ENCODE assay signal across 8 mouse cellular contexts in genomic region chr7:100845412-100845811, GRCm38 (mm10). TPM values are rescaled to one million over a fixed set of nuclear protein-coding genes. Genes with fewer than 3 reads are reported as not detected.
A peak's percentile ranks its signal among the peaks of the same experiment; 100 is the strongest.
DNase-seq lines count a peak whose midpoint lies in the region; ATAC-seq and TF ChIP-seq lines count a peak whose summit lies in the region.

No protein-coding gene starts in this region.

- DNase-seq in adrenal gland, postnatal 10 days = peak; percentile 35
- DNase-seq in adrenal gland, postnatal 4 days (ENCODE audit: low spot score in 2 of 2) = no peak
- DNase-seq in G1E (ENCODE audit: low spot score) = peak; percentile 63
- peak; percentile 69 for DNase-seq in heart, adult 8-10 months (ENCODE audit: low spot score)
- peak; percentile 61 for DNase-seq in kidney, postnatal 14 days
- DNase-seq in lung, postnatal 14 days = peak; percentile 56
- no peak for DNase-seq in ovary, postnatal 14 days (ENCODE audit: low spot score)
- DNase-seq in midbrain, embryonic 10.5 days (ENCODE audit: low spot score) = no peak

- ATAC-seq in G1E (ENCODE audit: extremely low read depth, insufficient number of reproducible peaks, low FRiP score, poor library complexity, severe bottlenecking) = peak; percentile 69

- TF ChIP-seq CTCF in G1E (IDR thresholded peaks at IDR 0.05; ENCODE audit: low read depth, low read length) = no peak

- 75% methylated on average over 1 of the region's 1 CpGs for WGBS in midbrain, embryonic 10.5 days

- peaks cover 79% of the 10 kb centered on the region for H3K4me1 ChIP-seq in G1E (ENCODE audit: insufficient read depth, low read depth, low read length)
- 0 out of 2 replicates have a peak, but pooled peaks cover 3% of the 10 kb centered on the region for H3K4me1 ChIP-seq in midbrain, embryonic 10.5 days

- H3K27ac ChIP-seq in midbrain, embryonic 10.5 days (replicated peaks) = no peak overlapping the region

- no peak overlapping the region for H3K4me3 ChIP-seq in G1E (ENCODE audit: low read depth, low read length)
- H3K4me3 ChIP-seq in midbrain, embryonic 10.5 days = no peak overlapping the region

- no peaks in the 10 kb centered on the region for H3K27me3 ChIP-seq in G1E (ENCODE audit: insufficient read depth, low read length)
- H3K27me3 ChIP-seq in midbrain, embryonic 10.5 days (ENCODE audit: low read depth, poor library complexity, severe bottlenecking) = no peaks in the 10 kb centered on the region

- peaks cover 89% of the 10 kb centered on the region for H3K36me3 ChIP-seq in G1E (replicated peaks)
- peaks cover 27% of the 10 kb centered on the region for H3K36me3 ChIP-seq in midbrain, embryonic 10.5 days

- H3K9me3 ChIP-seq in G1E (replicated peaks) = peaks cover 4% of the 10 kb centered on the region
- no peaks in the 10 kb centered on the region for H3K9me3 ChIP-seq in midbrain, embryonic 10.5 days (replicated peaks)

RNA-seq across cellular contexts. Expression of gene Relt, which starts 17.8 kb away (rescaled TPM):
- total RNA-seq in adrenal gland, postnatal 10 days (2021) = 1 to 10 TPM; 2.8 to 6.7 TPM
- 1 to 10 TPM; 5.8 to 6.0 TPM for total RNA-seq in adrenal gland, postnatal 4 days (2021)
- total RNA-seq in G1E (2014; fragmentation: Nextera tagmentation) (15.4 and 21.5 TPM in 2 replicates), G1E (2017) (25.5 and 39.1 TPM in 2 replicates)
- 75.6 and 75.9 TPM in 2 replicates for polyA plus RNA-seq in G1E (2012)
- total RNA-seq in heart, adult 8-10 months (2022) = 1 to 10 TPM; 3.8 to 4.1 (median 3.9) TPM
- 4.3 and 5.2 TPM in 2 replicates for polyA plus RNA-seq in midbrain, embryonic 10.5 days (2016; fragmentation: Nextera tagmentation; extraction: Ambion mirVana)

Comparison
In these comparisons a context has a peak if more than half of its experiments do, and no peak if none do; other contexts are left out.
1. DNase-seq: peak in adrenal gland, postnatal 10 days (single experiment), G1E (single experiment), heart, adult 8-10 months (single experiment), kidney, postnatal 14 days (single experiment) and lung, postnatal 14 days (single experiment); none in adrenal gland, postnatal 4 days (0 of 2), ovary, postnatal 14 days (single experiment) and midbrain, embryonic 10.5 days (single experiment).